Mouse (Mus musculus): ENCODE data around the gene Tesk1.

- no peak for TF ChIP-seq POLR2A (IDR thresholded peaks at IDR 0.05; ENCODE audit: low read depth, low read length)
- no peak for TF ChIP-seq CTCF (conservative IDR thresholded peaks at IDR 0.05; ENCODE audit: insufficient read depth, insufficient read length, low read depth, low read length)
Measured at GRCm38 (mm10) chr4:43407071-43407920, 34.4 kb upstream of the Tesk1 start.

Measured in kidney, adult 2 months (tissue).